Mouse (Mus musculus) regulatory T cell (primary cell): Measurements from ENCODE around the gene Ddx47.

Experiments
- in situ Hi-C: fragments of 300-600 bp; cut with MboI, MseI; formaldehyde crosslinking; loops from one replicate; pipeline ENCODE4 v1.15.1; 2025; ENCODE audit warnings: high pct_unique_total_duplicates

Gene Ddx47

GRCm38 (mm10) chr6:135011048-135011733, at the start of gene Ddx47:
Ddx47 (plus strand) TSS chr6:135011612.
- in situ Hi-C loops: no loop called here

GRCm38 (mm10) chr6:134961858-134962517, 49.4 kb upstream of the Ddx47 start:
- in situ Hi-C loops: no loop called here

GRCm38 (mm10) chr6:134962518-134962893, 48.9 kb upstream of the Ddx47 start:
- in situ Hi-C loops: no loop called here

GRCm38 (mm10) chr6:134963910-134964309, 47.5 kb upstream of the Ddx47 start:
- in situ Hi-C loops: no loop called here

GRCm38 (mm10) chr6:134966681-134967080, 44.7 kb upstream of the Ddx47 start:
- in situ Hi-C loops: no loop called here

GRCm38 (mm10) chr6:134968326-134968725, 43.1 kb upstream of the Ddx47 start:
- in situ Hi-C loops: no loop called here

GRCm38 (mm10) chr6:134969498-134969897, 41.9 kb upstream of the Ddx47 start:
- in situ Hi-C loops: no loop called here

GRCm38 (mm10) chr6:134972096-134972495, 39.3 kb upstream of the Ddx47 start:
- in situ Hi-C loops: no loop called here

- in situ Hi-C loops: no loop called here
Measured at GRCm38 (mm10) chr6:134976628-134977027, 34.8 kb upstream of the Ddx47 start.

- in situ Hi-C loops: no loop called here
Measured at GRCm38 (mm10) chr6:134981231-134982062, 30.0 kb upstream of the Ddx47 start, which contains the start of gene Apold1. Apold1 (plus strand) TSS chr6:134981718.

GRCm38 (mm10) chr6:134983529-134984370, 27.7 kb upstream of the Ddx47 start:
- in situ Hi-C loops: no loop called here

GRCm38 (mm10) chr6:134984748-134985147, 26.7 kb upstream of the Ddx47 start:
- in situ Hi-C loops: no loop called here

- in situ Hi-C loops: no loop called here
Measured at GRCm38 (mm10) chr6:134988377-134988776, 23.0 kb upstream of the Ddx47 start.

- in situ Hi-C loops: no loop called here
Measured at GRCm38 (mm10) chr6:134990674-134991073, 20.7 kb upstream of the Ddx47 start.

GRCm38 (mm10) chr6:134994031-134994651, 17.3 kb upstream of the Ddx47 start:
- in situ Hi-C loops: no loop called here

GRCm38 (mm10) chr6:134994985-134995384, 16.4 kb upstream of the Ddx47 start:
- in situ Hi-C loops: no loop called here

GRCm38 (mm10) chr6:134996918-134997317, 14.5 kb upstream of the Ddx47 start:
- in situ Hi-C loops: no loop called here

- in situ Hi-C loops: no loop called here
Measured at GRCm38 (mm10) chr6:134998076-134998475, 13.3 kb upstream of the Ddx47 start.

- in situ Hi-C loops: no loop called here
Measured at GRCm38 (mm10) chr6:134998781-134999180, 12.6 kb upstream of the Ddx47 start.

GRCm38 (mm10) chr6:135000272-135000671, 11.1 kb upstream of the Ddx47 start:
- in situ Hi-C loops: no loop called here

GRCm38 (mm10) chr6:135001991-135002390, 9.4 kb upstream of the Ddx47 start:
- in situ Hi-C loops: no loop called here
